Mouse (Mus musculus): ENCODE measurements around the gene Mmp24.

DNA sequence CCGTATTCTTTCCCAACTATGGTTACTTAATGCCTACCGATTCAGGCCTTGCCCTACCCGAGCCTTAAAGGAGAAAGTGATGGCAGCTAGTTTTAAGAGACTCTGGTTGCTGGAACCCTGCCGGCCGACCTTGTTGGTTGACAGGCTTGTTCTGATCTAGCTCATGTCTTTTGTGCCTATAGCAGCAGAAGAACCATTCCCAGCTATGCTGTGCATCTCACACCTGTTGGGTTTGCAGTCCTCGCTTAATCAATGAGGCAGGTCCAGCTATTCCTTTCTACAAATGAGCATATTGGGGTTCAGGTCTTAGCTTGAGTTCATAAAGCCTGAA is 30.7 kb downstream of the Mmp24 start:
- TF ChIP-seq CTCF (IDR thresholded peaks at IDR 0.05; ENCODE audit: low read depth) (no peak), EP300 (IDR thresholded peaks at IDR 0.05; ENCODE audit: low read depth) (no peak)
